Mouse (Mus musculus): Measurements from ENCODE around the gene Gadd45gip1.
"Not testable (repeated sequence)": the region's sequence is repeated elsewhere in the genome, so short reads cannot be mapped to it uniquely, and the experiment has no call there.

The Gadd45gip1 gene

DNA sequence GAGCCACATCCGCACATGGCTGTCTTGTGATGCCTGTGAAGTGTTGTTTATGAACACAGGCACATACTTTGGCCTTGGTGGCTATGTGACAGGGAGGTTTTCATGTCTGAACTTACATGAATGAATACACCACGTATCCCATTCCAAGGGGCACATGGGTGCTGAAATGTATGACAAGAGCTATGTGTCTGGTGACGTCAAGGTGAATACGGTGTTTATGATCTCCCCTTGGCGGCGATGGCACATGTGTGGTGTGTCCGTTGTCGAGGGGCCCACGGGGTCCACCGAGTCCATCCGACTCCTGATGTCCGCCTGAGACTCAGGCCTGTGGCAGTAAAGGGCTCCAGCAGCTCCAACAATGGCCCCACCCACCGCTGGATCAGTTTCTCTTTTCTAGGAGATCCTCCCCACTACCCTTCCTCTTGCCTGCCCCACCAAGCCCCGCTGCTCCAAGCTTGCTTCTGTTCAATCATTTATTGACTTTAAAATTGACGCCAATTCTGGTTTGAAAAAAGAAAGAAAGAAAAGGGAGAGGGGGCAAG lies 34.0 kb upstream of the Gadd45gip1 start:
- DNase-seq (ENCODE audit: low spot score): no peak

DNA sequence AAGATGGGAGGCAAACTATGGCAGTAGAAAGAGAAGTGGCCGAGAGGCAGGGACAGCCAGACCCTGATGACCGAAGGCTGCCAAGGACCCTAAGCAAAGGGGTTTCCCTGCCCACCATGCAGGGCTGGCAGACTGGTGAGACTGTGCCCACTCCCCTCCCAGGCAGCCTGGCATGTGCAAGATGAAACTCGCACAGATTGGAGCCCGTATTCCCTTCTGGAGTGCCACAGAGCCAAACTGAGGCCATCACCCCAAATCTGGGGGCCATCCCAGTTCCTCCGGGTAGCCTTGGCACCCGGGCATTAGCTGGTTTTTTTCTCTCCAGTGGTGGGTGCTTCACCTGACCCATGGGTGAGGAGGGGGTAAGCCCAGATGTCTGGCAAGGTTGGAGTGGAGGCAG lies 33.4 kb upstream of the Gadd45gip1 start:
- DNase-seq (ENCODE audit: low spot score): no peak

DNA sequence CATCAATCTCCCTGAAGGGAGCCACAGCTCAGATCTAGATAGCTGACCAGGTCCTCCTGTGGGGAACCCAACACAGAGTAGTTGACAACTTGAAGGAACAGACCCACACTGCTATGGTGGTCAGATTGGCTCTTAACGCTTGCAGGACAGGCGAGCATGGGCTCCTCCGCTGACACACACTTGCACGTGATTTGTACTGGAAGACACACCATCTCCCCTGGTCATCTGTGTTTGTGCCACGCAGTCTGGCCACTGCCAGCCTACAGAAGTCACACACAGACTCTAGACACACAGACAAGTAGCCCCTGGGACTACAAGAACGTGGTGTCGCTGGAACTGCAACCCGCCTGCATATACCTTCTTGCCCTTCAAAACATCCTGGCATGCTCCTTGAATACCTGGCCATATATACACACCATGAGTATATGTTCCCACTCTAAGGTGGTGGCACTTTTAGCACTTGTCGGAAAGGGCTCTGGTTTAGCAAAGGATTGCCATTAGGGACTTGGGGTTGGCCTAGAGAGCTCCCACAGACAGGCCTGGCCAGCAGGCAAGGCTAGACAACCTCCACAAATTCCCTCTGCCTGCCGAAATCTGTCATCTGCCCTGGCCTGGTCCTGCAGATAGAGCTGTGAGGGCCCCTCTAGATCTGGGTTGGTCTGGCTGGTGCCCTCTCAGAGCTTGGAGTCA lies 32.7 kb upstream of the Gadd45gip1 start:
- DNase-seq (ENCODE audit: low spot score): no peak

- DNase-seq (ENCODE audit: low spot score): peak; percentile 63
Measured at GRCm38 (mm10) chr8:84799136-84799931, 32.0 kb upstream of the Gadd45gip1 start.

- DNase-seq (ENCODE audit: low spot score): peak; percentile 58
Measured at GRCm38 (mm10) chr8:84799999-84800831, 31.1 kb upstream of the Gadd45gip1 start, which contains the start of gene Nfix. TSS of gene Nfix (minus strand) at chr8:84800344.

DNA sequence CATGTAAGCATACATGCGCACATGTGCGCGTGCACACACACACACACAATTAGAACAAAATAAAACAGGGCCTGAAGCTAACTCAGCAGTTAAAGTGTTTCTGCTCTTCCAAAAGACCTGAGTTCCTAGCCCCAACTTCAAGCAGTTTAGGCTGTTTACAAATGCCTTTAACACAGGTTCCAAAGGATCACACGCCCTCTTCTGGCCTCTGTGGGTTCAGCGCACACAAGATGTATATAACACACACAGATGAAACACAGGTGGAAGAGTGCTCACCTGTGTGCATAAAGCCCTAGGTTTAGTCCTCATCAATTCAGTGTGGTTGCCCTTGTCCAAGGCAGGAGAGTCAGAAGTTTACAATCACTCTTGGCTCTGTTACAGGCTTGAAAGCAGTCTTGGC lies 25.3 kb upstream of the Gadd45gip1 start:
- no peak for DNase-seq (ENCODE audit: low spot score)

- DNase-seq (ENCODE audit: low spot score): no peak
Measured at GRCm38 (mm10) chr8:84809109-84809940, 22.0 kb upstream of the Gadd45gip1 start.

DNA sequence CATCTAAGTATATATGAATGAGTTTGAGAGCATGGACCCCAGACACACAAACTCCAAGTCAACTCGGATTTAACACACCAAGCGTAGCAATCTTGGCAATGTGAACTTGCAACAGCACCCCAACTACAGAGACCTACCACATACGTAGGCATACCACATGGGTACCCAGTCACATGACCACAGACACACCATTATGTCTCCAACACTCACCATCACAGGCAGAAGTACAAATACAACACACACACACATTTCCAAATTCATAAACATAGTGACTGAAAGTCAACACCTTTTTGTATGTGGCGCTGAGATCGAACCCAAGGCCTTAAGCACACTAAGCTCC lies 21.4 kb upstream of the Gadd45gip1 start:
- DNase-seq (ENCODE audit: low spot score): no peak

GRCm38 (mm10) chr8:84810896-84811295 lies 20.4 kb upstream of the Gadd45gip1 start:
- peak; percentile 78 for DNase-seq (ENCODE audit: low spot score)

GRCm38 (mm10) chr8:84811303-84811702 lies 20.0 kb upstream of the Gadd45gip1 start:
- DNase-seq (ENCODE audit: low spot score): no peak

DNA sequence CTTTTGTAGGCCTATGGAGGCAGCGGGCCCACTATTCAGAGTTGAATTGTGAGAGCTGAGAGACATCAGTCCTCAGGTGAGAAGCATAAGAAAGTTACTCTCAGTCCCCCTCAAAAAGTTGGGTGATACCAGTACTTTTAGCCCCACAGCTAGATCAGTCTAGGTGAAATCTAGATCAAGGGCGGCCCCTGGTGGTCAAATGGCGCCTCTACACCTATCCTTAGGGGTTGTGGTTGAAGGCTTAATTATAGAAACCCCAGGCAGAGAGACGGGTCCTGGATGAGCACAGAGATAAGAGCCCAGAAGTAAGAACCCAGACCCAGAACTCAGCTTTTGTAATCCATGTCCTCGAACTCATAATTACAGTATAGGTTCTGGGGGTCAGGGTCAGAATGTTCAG lies 18.3 kb upstream of the Gadd45gip1 start:
- peak; percentile 80 for DNase-seq (ENCODE audit: low spot score)

GRCm38 (mm10) chr8:84813830-84814229 lies 17.5 kb upstream of the Gadd45gip1 start:
- DNase-seq (ENCODE audit: low spot score): no peak

DNA sequence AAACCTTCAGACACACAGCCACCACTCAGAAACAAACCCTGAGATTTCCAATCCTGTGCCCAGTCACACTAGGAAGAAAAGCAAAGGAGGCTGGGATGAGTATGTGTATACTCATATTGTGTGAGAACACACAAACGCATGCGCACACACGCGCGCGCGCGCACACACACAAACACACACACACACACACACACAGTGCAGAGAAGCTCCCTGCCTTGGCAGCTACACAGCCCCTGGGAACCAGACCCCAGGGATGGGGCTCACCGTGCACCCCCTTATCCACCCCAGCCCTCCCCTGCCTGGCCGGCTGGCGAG lies 17.1 kb upstream of the Gadd45gip1 start:
- no peak for DNase-seq (ENCODE audit: low spot score)

- DNase-seq (ENCODE audit: low spot score): no peak
Measured at GRCm38 (mm10) chr8:84814555-84815441, 16.5 kb upstream of the Gadd45gip1 start.

DNA sequence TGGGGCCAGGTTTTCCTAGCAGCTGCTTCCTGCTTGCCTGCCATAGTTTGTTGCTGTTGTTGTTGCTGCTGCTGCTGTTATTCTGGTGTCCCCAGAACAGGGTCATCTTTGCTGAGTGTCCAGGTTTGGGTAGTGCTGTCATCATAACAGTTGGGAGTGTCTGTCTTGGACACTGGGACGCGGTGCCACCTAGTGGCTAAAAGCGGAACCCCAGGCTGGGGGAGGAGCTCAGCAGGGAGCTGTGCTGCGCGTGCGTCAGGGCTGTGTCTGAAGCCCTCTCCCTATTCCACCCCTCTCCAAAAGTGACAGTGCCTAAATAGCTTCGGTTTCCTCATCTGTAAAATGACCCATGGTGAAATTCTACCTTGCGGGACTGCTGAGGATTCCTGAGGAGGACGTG lies 15.8 kb upstream of the Gadd45gip1 start:
- DNase-seq (ENCODE audit: low spot score): peak; percentile 91

- no peak for DNase-seq (ENCODE audit: low spot score)
Measured at GRCm38 (mm10) chr8:84816117-84816516, 15.2 kb upstream of the Gadd45gip1 start.

DNA sequence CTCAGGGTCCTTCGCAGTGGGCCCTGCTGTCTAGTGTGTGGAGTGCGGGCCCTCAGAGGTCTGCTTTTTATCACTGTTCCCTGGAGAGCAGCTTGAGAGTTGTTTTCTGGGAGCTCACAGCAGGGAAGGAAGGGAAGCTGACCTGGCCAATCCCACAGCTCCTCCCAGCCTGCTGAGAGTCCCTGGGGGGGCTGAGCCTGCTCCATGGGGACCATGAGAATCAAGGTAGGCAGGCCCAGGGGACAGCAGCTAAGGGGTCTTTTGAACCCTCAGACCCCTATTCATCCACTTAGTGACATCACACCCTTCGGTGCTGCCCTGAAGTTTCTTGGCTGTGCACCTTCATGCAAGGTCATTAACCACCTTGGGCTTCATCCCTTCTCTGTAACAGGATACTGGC lies 8.6 kb upstream of the Gadd45gip1 start, which contains the start of gene Dand5:
TSS of gene Dand5 (minus strand) at position 101 of the 400 bp plus-strand sequence.
- no peak for DNase-seq (ENCODE audit: low spot score)

DNA sequence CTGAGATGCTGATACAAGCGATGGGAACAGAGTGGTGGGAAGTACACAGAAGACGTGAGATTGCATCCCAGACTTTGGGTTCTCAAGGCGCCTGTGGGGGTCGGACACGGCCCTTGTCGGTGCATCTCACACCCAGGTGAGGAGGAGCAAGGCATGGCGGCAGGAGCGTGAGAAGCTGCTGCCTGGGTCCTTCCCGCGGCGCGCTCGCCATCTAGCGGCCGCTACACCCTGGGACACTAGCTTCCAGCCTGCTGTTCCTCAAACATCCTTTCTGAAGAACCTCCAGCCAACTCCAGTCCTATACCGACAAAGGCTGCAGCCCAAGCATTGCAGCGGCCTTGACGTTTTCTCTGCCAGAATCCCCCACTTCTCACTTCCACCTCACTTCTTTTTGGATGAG lies 7.7 kb upstream of the Gadd45gip1 start:
- DNase-seq (ENCODE audit: low spot score): peak; percentile 88

DNA sequence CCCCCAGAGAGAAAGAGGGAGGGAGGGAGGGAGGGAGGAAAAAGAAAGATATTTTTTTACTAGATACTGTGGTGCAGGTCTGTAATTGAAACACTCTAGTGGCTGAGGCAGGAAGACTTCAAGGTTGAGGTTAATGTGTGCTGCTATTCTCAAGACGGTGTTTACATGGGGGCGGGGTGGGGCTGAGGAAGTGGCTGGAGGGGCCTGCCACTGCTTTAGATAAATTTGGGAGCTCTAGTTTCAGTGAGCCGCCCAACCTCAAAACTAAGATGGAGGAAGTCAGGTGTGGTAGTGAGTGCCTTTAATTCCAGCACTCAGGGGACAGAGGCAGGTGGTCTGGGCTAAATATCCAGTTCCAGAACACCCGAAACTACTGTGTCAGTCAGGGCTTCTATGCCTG lies 5.7 kb upstream of the Gadd45gip1 start:
- DNase-seq (ENCODE audit: low spot score): no peak

DNA sequence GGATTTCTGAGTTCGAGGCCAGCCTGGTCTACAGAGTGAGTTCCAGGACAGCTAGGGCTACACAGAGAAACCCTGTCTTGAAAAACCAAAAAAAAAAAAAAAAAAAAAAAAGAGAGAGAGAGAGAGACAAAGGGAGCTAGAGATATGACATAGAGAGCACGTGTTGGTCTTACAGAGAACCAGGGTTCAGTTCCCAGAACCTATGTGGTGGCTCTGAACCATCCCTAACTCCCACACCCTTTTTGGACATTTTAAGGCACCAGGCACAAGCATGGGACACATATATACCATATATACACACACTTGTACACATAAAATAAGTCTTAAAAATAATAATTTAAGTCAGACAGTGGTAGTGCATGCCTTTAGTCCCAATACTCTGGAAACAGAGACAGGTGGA lies 4.8 kb upstream of the Gadd45gip1 start:
- DNase-seq (ENCODE audit: low spot score): not testable (repeated sequence)

Measured in embryo, embryonic 10 days (tissue).